Mouse (Mus musculus) CH12.LX (cell line): ENCODE results near the gene Trib3. TPM values are rescaled to one million over a fixed set of nuclear protein-coding genes. Genes with fewer than 3 reads are reported as not detected.

ENCODE experiments used
- DNase-seq: peaks from one replicate; pipeline ENCODE4 v3.0.0-alpha.2; 2013; ENCODE audit errors: extremely low read depth
- H3K27ac ChIP-seq: 2 replicates; pipeline ENCODE4 v1.5.1; 2012; ENCODE audit warnings: low read depth, mild to moderate bottlenecking, control low read depth, moderate library complexity; ENCODE audit not compliant: insufficient read depth
- H3K27me3 ChIP-seq: replicated peaks from 2 replicates; pipeline ENCODE3; 2012; ENCODE audit warnings: inconsistent platforms
- H3K36me3 ChIP-seq, 2 experiments: replicated peaks in 1 of 2; 2 replicates each; pipeline versions ENCODE3 to v1.6.1; 2012; ENCODE audit warnings: inconsistent platforms in 1 of 2, low read length in 1 of 2, mild to moderate bottlenecking in 1 of 2, mixed read lengths in 1 of 2, moderate library complexity in 1 of 2; ENCODE audit not compliant: control insufficient read depth in 1 of 2, insufficient read depth in 1 of 2
- H3K4me1 ChIP-seq, 2 experiments: 2 replicates each; pipeline ENCODE4 v1.6.1; 2012; ENCODE audit warnings: inconsistent platforms in 1 of 2, moderate library complexity in 1 of 2; ENCODE audit not compliant: insufficient read depth in 2 of 2, control insufficient read depth in 1 of 2
- H3K4me2 ChIP-seq: 2 replicates; pipeline ENCODE4 v1.6.1; 2012; ENCODE audit warnings: low read depth, mild to moderate bottlenecking, control low read depth; ENCODE audit not compliant: poor library complexity, insufficient read depth, severe bottlenecking
- H3K4me3 ChIP-seq, 3 experiments: fragments of 150-350 bp in 1 of 3; sonication (generic) in 1 of 3; replicated peaks in 1 of 3; 2 replicates each; pipeline versions ENCODE3 to v1.5.1; 2011 to 2012; ENCODE audit warnings: low read depth in 2 of 3, low read length in 2 of 3, mild to moderate bottlenecking in 2 of 3, moderate library complexity in 2 of 3, control low read depth in 1 of 3, improper control_type of control experiment in 1 of 3, inconsistent platforms in 1 of 3, mixed read lengths in 1 of 3; ENCODE audit not compliant: poor library complexity in 1 of 3
- H3K79me2 ChIP-seq: replicated peaks from 2 replicates; pipeline ENCODE4 v1.6.1; 2012; ENCODE audit warnings: mild to moderate bottlenecking, moderate library complexity; ENCODE audit not compliant: control insufficient read depth, poor library complexity, insufficient read depth, severe bottlenecking; ENCODE audit errors: extremely low read depth
- H3K9ac ChIP-seq: 2 replicates; pipeline ENCODE4 v1.6.1; 2012; ENCODE audit warnings: low read depth, mild to moderate bottlenecking, control low read depth, moderate library complexity; ENCODE audit not compliant: insufficient read depth
- H3K9me3 ChIP-seq: replicated peaks from 2 replicates; pipeline ENCODE3; 2012; ENCODE audit warnings: low read length, inconsistent platforms, mixed read lengths
- BHLHE40 ChIP-seq: IDR thresholded peaks from 2 replicates; pipeline ENCODE4 v1.6.1; 2011; ENCODE audit warnings: mild to moderate bottlenecking, low read depth, low read length, improper control_type of control experiment
- CHD2 ChIP-seq: IDR thresholded peaks from 2 replicates; pipeline ENCODE4 v1.6.1; 2011; ENCODE audit warnings: low read length, improper control_type of control experiment
- CTCF ChIP-seq, 2 experiments: IDR thresholded peaks in 1 of 2; conservative IDR thresholded peaks in 1 of 2; 2 replicates each; pipeline ENCODE4 v1.5.1; 2011 to 2012; ENCODE audit warnings: low read depth in 2 of 2, low read length in 2 of 2, improper control_type of control experiment in 1 of 2, inconsistent platforms in 1 of 2, mild to moderate bottlenecking in 1 of 2, moderate library complexity in 1 of 2
- ELF1 ChIP-seq: IDR thresholded peaks from 2 replicates; pipeline ENCODE4 v1.6.1; 2014; ENCODE audit warnings: low read depth, mild to moderate bottlenecking, inconsistent platforms, low read length, improper control_type of control experiment
- GABPA ChIP-seq: IDR thresholded peaks from 2 replicates; pipeline ENCODE4 v1.6.1; 2012; ENCODE audit warnings: low read depth, low read length, improper control_type of control experiment, inconsistent platforms; ENCODE audit not compliant: insufficient replicate concordance
- IRF4 ChIP-seq: IDR thresholded peaks from 2 replicates; pipeline ENCODE4 v1.6.1; 2014; ENCODE audit warnings: low read depth, mild to moderate bottlenecking, inconsistent platforms, low read length, improper control_type of control experiment
- JUN ChIP-seq: IDR thresholded peaks from 2 replicates; pipeline ENCODE4 v1.6.1; 2011; ENCODE audit warnings: low read depth, mild to moderate bottlenecking, low read length, improper control_type of control experiment, moderate library complexity; ENCODE audit not compliant: insufficient read depth
- JUND ChIP-seq: conservative IDR thresholded peaks from 2 replicates; pipeline ENCODE4 v1.6.1; 2011; ENCODE audit warnings: low read depth, low read length, improper control_type of control experiment
- MAX ChIP-seq: IDR thresholded peaks from 2 replicates; pipeline ENCODE4 v1.6.1; 2011; ENCODE audit warnings: low read length, improper control_type of control experiment
- MAZ ChIP-seq: IDR thresholded peaks from 2 replicates; pipeline ENCODE4 v1.6.1; 2012; ENCODE audit warnings: low read depth, mild to moderate bottlenecking, inconsistent platforms, low read length, improper control_type of control experiment, moderate library complexity
- MEF2A ChIP-seq: IDR thresholded peaks from 2 replicates; pipeline ENCODE4 v1.6.1; 2014; ENCODE audit warnings: low read depth, mild to moderate bottlenecking, inconsistent platforms, low read length, improper control_type of control experiment, borderline replicate concordance
- MXI1 ChIP-seq: IDR thresholded peaks from 2 replicates; pipeline ENCODE4 v1.6.1; 2011; ENCODE audit warnings: mild to moderate bottlenecking, low read depth, low read length, improper control_type of control experiment
- NELFE ChIP-seq: IDR thresholded peaks from 2 replicates; pipeline ENCODE4 v1.6.1; 2011; ENCODE audit warnings: low read depth, low read length, improper control_type of control experiment
- NRF1 ChIP-seq: IDR thresholded peaks from 2 replicates; pipeline ENCODE4 v1.6.1; 2014; ENCODE audit warnings: low read depth, mild to moderate bottlenecking, inconsistent platforms, low read length, improper control_type of control experiment, moderate library complexity
- POLR2A ChIP-seq: IDR thresholded peaks from 2 replicates; pipeline ENCODE4 v1.6.1; 2011; ENCODE audit warnings: low read depth, mild to moderate bottlenecking, improper control_type of control experiment, low read length
- RAD21 ChIP-seq: IDR thresholded peaks from 2 replicates; pipeline ENCODE4 v1.6.1; 2011; ENCODE audit warnings: low read depth, mild to moderate bottlenecking, low read length, improper control_type of control experiment, moderate library complexity
- SIN3A ChIP-seq: IDR thresholded peaks from 2 replicates; pipeline ENCODE4 v1.6.1; 2012; ENCODE audit warnings: low read length, improper control_type of control experiment, inconsistent platforms
- SMC3 ChIP-seq: IDR thresholded peaks from 2 replicates; pipeline ENCODE4 v1.6.1; 2011; ENCODE audit warnings: low read depth, low read length, improper control_type of control experiment
- TBP ChIP-seq: conservative IDR thresholded peaks from 2 replicates; pipeline ENCODE4 v1.6.1; 2011; ENCODE audit warnings: low read depth, low read length, improper control_type of control experiment
- TCF12 ChIP-seq: IDR thresholded peaks from 2 replicates; pipeline ENCODE4 v1.6.1; 2014; ENCODE audit warnings: low read depth, mild to moderate bottlenecking, inconsistent platforms, low read length, improper control_type of control experiment
- ZMIZ1 ChIP-seq: IDR thresholded peaks from 2 replicates; pipeline ENCODE4 v1.6.1; 2012; ENCODE audit warnings: low read depth, mild to moderate bottlenecking, inconsistent platforms, low read length, improper control_type of control experiment
- ZNF384 ChIP-seq: IDR thresholded peaks from 2 replicates; pipeline ENCODE4 v1.6.1; 2012; ENCODE audit warnings: low read depth, low read length, improper control_type of control experiment, inconsistent platforms
- dilution Hi-C: fragments of 300-500 bp; cut with MboI; formaldehyde crosslinking; loops from 2 replicates; pipeline ENCODE4 v1.14.3; 2020; ENCODE audit warnings: low sequenced_read_pairs; ENCODE audit not compliant: extremely low pct_unique_long_range_greater_than_20kb, extremely low pct_ligation_motif_present
- in situ Hi-C: fragments of 300-500 bp; cut with MboI; formaldehyde crosslinking; loops from 3 replicates; pipeline ENCODE4 v1.14.3; 2019; ENCODE audit warnings: low sequenced_read_pairs, low pct_ligation_motif_present, low pct_unique_long_range_greater_than_20kb, mixed read lengths
- polyA plus RNA-seq: library from polyadenylated mRNA; unstranded; fragments of >175 nt; gene quantifications from 2 replicates; pipeline ENCODE4 v1.2.1, GENCODE M21; 2012; ENCODE audit warnings: low read depth; ENCODE audit not compliant: insufficient read length
- total RNA-seq, 2 experiments: library from RNA; depleted of rRNA; stranded (reverse); fragments of 300-350 nt in 1 of 2; fragments of >200 nt in 1 of 2; gene quantifications; 2 replicates each; pipeline ENCODE4 v1.2.3; 2012 to 2014

The Trib3 gene
- total RNA-seq (2012; rRNA removed) (16.5 and 56.9 TPM in 2 replicates), total RNA-seq (2014; rRNA removed) (18.2 and 30.0 TPM in 2 replicates), polyA plus RNA-seq (23.7 and 25.1 TPM in 2 replicates)

DNA sequence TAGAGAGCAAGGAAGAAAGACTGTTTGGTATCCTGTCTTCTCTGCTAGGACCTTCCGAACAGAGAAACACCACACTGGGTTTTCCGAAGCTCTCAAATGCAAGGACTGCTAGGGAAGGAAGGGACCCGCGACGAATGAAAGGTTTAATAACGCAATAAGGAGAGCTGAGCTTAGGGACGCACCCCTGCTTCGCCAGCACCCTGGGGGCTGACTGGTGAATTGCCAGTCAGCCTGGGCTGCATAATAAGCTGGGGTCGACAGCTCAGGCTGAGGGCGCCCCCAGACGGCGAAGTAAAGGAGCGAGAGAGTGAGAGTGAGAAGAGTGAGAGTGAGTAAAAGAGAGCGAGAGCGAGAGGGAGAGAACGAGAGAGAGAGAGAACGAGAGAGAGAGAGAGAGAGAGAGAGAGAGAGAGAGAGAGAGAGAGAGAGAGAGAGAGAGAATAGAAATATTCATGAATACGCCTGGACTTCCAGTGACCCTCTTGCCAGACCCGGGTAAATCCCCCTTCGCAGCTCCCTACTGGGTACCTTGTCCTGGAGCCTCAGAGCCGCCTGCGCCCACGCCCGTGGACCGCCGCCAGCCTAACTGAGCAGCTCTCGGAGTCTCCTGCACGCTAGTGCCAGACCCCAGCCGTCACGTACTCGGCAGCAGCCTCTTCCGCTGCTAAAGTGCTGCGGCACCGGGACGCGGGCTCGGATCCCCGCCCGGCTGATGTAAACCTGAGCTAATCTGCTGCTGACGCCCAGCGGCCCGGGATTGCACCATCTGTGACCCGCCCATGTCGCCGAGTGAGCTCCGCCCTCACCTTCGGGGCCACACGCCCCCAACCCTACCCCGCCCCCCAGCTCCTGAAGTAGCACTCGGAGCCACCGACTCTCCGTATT lies at the start of gene Trib3:
Trib3 (minus strand) TSS at position 704 of the 885 bp plus-strand sequence.
- Histone ChIP-seq H3K4me2 (peak within 1 kb of the TSS; percentile 55), H3K9me3 (no peaks in the 10 kb centered on the region), H3K4me3 (peak within 1 kb of the TSS; percentile 72 to 88 (median 81)), H3K9ac (peak within 1 kb of the TSS; percentile 100), H3K36me3 (peaks cover 35 to 40% of the 10 kb centered on the region in 2 experiments), H3K79me2 (peaks cover 10% of the 10 kb centered on the region), H3K4me1 (peaks cover 24 to 51% of the 10 kb centered on the region in 2 experiments), H3K27me3 (no peaks in the 10 kb centered on the region), H3K27ac (peak within 1 kb of the TSS; percentile 88)
- in situ Hi-C loops, result no loop called here
- TF ChIP-seq BHLHE40, result peak; percentile 5; the same call in 1 of the 2 replicates
- peak; percentile 90 for TF ChIP-seq NELFE
- no peak for TF ChIP-seq JUND
- TF ChIP-seq IRF4, result 0 out of 2 replicates have a peak, but pooled peaks have one; percentile 49
- peak; percentile 79 for TF ChIP-seq POLR2A
- peak; percentile 81; the same call in 1 of the 2 replicates for TF ChIP-seq TCF12
- no peak for TF ChIP-seq GABPA
- TF ChIP-seq MAZ, result peak; percentile 70
- peak in 1 of 2 experiments; percentile 89; a peak in 2 of 4 replicates for TF ChIP-seq CTCF (conservative IDR thresholded peaks at IDR 0.05 in 1 of 2, IDR thresholded peaks at IDR 0.05 in 1 of 2; ENCODE audit: low read depth in 2 of 2, low read length in 2 of 2)
- TF ChIP-seq SMC3, result peak; percentile 62
- peak; percentile 92 for TF ChIP-seq ZMIZ1
- no peak; the same call in 1 of the 2 replicates for TF ChIP-seq SIN3A
- peak; percentile 64; the same call in 1 of the 2 replicates for TF ChIP-seq TBP
- TF ChIP-seq CHD2, result 0 out of 2 replicates have a peak, but pooled peaks have one; percentile 11
- no peak for TF ChIP-seq ZNF384
- peak; percentile 69 for TF ChIP-seq RAD21
- no peak for TF ChIP-seq MAX
- TF ChIP-seq JUN, result no peak
- peak; percentile 56; the same call in 1 of the 2 replicates for TF ChIP-seq MXI1
- peak; percentile 12; the same call in 1 of the 2 replicates for TF ChIP-seq MEF2A
- peak; percentile 25; the same call in 1 of the 2 replicates for TF ChIP-seq ELF1
- 0 out of 2 replicates have a peak, but pooled peaks have one; percentile 11 for TF ChIP-seq NRF1
- DNase-seq, result peak; percentile 88
- dilution Hi-C loops, result no loop called here
